Mouse (Mus musculus) adrenal gland, postnatal 25 days (tissue): ENCODE data around the gene Pum2. TPM values are rescaled to one million over a fixed set of nuclear protein-coding genes. Genes with fewer than 3 reads are reported as not detected.

ENCODE experiments used
- DNase-seq: peaks from one replicate; pipeline ENCODE4 v3.0.0; 2021; ENCODE audit warnings: mixed read lengths
- total RNA-seq: library from RNA; stranded (reverse); gene quantifications from 2 replicates; pipeline ENCODE4 v1.2.3, GENCODE M21; 2021

The Pum2 gene
- total RNA-seq, 1 experiment from 2014 or later, result 159 TPM

GRCm38 (mm10) chr12:8797936-8798335, 124.0 kb downstream of the Pum2 start:
- DNase-seq, result no peak

GRCm38 (mm10) chr12:8798486-8799020, 124.6 kb downstream of the Pum2 start:
- no peak for DNase-seq

Other genes with a start within 250 kb of the Pum2 start
- 182 and 212 TPM in 2 replicates for gene Rhob, start 174.1 kb upstream of the Pum2 start, total RNA-seq
- gene Slc7a15, start 75.1 kb upstream of the Pum2 start, total RNA-seq, result not detected in 2 replicates
- gene Sdc1, start 97.2 kb downstream of the Pum2 start, total RNA-seq, result 14.1 and 15.8 TPM in 2 replicates
- gene Laptm4a, start 247.5 kb downstream of the Pum2 start, total RNA-seq, result 421 and 503 TPM in 2 replicates